Mouse (Mus musculus): ENCODE results near the gene Caly.
A peak's percentile ranks its signal among the peaks of the same experiment; 100 is the strongest.

GRCm38 (mm10) chr7:140078711-140079110 is 3.6 kb downstream of the Caly start:
- TF ChIP-seq POLR2A (IDR thresholded peaks at IDR 0.05; ENCODE audit: borderline replicate concordance, extremely low read depth, low read depth, low read length) (no peak), CTCF (IDR thresholded peaks at IDR 0.05; ENCODE audit: insufficient read depth, low read length) (peak; percentile 83)

Measured in lung, adult 2 months (tissue).